Mouse (Mus musculus) forebrain, embryonic 11.5 days (tissue): ENCODE measurements around the gene Csf3r. TPM values are rescaled to one million over a fixed set of nuclear protein-coding genes. Genes with fewer than 3 reads are reported as not detected.

Experiments
- ATAC-seq: fragments of 200-750 bp; cut with Nextera tagmentation; replicated peaks from 2 replicates; pipeline ENCODE4 v1.8.0; 2017; ENCODE audit warnings: moderate TSS enrichment; ENCODE audit not compliant: low FRiP score
- DNase-seq: peaks from one replicate; pipeline ENCODE4 v3.0.0-alpha.2; 2017; ENCODE audit warnings: low spot score
- H3K27ac ChIP-seq: fragments of 300-500 bp; sonication (generic); 2 replicates; pipeline ENCODE4 v1.5.1; 2014; ENCODE audit warnings: low read depth, low read length
- H3K27me3 ChIP-seq: fragments of 300-500 bp; sonication (generic); 2 replicates; pipeline ENCODE4 v1.6.1; 2014; ENCODE audit warnings: mild to moderate bottlenecking, low read length, mixed read lengths; ENCODE audit not compliant: control insufficient read depth, insufficient read depth
- H3K36me3 ChIP-seq: fragments of 300-500 bp; sonication (generic); 2 replicates; pipeline ENCODE4 v1.6.1; 2014; ENCODE audit warnings: mild to moderate bottlenecking, low read length, moderate library complexity, mixed read lengths; ENCODE audit not compliant: control insufficient read depth, insufficient read depth
- H3K4me1 ChIP-seq: fragments of 300-500 bp; sonication (generic); replicated peaks from 2 replicates; pipeline ENCODE4 v1.6.1; 2014; ENCODE audit warnings: low read length, mixed read lengths; ENCODE audit not compliant: control insufficient read depth, insufficient read depth
- H3K4me2 ChIP-seq: fragments of 300-500 bp; sonication (generic); 2 replicates; pipeline ENCODE4 v1.6.1; 2014; ENCODE audit warnings: low read depth, mild to moderate bottlenecking, low read length, moderate library complexity, mixed read lengths; ENCODE audit not compliant: severe bottlenecking
- H3K4me3 ChIP-seq: fragments of 300-500 bp; sonication (generic); 2 replicates; pipeline ENCODE4 v1.5.1; 2014; ENCODE audit warnings: low read depth, low read length
- H3K9ac ChIP-seq: fragments of 300-500 bp; sonication (generic); 2 replicates; pipeline ENCODE4 v1.6.1; 2014; ENCODE audit warnings: low read length
- H3K9me3 ChIP-seq: fragments of 300-500 bp; sonication (generic); 2 replicates; pipeline ENCODE4 v1.6.1; 2016; ENCODE audit warnings: low read length, mixed read lengths; ENCODE audit not compliant: control insufficient read depth
- WGBS: fragments of 180-500 bp; shearing (Covaris S2); extraction: QIAGEN DNeasy Blood & Tissue Kit; methylation state at CpG from one replicate; pipeline ENCODE4 v1.1.7; 2014; 5-methylcytosine and 5-hydroxymethylcytosine counted together
- polyA plus RNA-seq: library from polyadenylated mRNA; unstranded; fragments of >200 nt; fragmentation: Nextera tagmentation; extraction: Ambion mirVana; gene quantifications from 2 replicates; pipeline ENCODE4 v1.2.1, GENCODE M21; 2014

Gene Csf3r
- polyA plus RNA-seq, 1 experiment from 2014 or later, result 0.48 TPM

DNA sequence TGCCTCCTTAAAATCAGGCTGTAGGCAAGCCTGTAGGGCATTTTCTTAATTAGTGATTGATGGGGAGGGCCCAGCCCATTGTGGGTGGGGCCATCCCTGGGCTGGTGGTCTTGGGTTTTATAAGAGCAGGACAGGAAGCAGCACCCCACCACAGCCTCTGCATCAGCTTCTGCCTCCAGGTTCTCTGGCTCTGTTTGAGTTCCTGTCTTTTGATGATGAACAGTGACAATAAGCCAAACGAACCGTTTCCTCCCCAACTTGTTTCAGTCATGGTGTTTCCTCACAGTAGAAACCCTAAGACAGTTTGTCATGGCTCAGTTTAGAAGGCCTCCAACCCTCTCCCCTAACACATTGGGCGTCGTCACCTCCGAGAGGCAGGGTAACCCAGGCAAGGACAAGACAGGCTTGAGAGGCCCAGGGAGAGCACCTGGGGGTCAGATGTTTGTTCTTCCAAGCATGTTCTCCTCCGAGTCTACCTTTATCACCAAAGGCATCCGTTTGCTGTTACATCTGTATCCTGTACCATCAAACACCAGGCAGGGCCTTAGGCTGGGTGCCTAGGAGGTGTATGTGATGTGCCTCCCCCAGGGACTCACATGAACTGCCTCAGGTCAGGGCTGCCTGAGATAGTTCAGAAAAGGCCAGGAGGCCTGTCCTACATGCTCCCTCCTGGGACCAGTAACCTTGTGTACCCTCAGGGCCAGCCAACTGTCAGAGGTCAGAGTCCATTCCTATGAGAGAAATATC lies 65.9 kb downstream of the Csf3r start:
- Histone ChIP-seq H3K27me3 (no peaks in the 10 kb centered on the region), H3K27ac (no peak overlapping the region), H3K4me2 (no peak overlapping the region), H3K36me3 (no peaks in the 10 kb centered on the region), H3K4me1 (no peaks in the 10 kb centered on the region), H3K4me3 (no peak overlapping the region), H3K9ac (no peak overlapping the region), H3K9me3 (no peaks in the 10 kb centered on the region)
- 81% methylated on average over 7 of the region's 7 CpGs for WGBS
- ATAC-seq, result no peak
- DNase-seq, result no peak

DNA sequence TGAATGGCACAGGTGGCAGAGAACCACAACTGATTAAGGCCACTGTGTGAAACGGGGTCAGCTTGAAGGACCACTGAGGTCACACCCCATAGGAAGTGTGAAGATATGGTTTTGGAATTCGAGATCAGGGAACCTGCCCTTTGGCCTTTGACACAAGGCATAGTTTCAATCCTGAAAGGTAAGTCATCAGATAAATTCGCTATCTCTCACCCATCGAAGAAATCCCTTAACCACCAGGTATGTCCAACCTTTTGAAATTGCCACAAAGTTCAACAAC lies 66.4 kb downstream of the Csf3r start:
- Histone ChIP-seq H3K4me1 (no peaks in the 10 kb centered on the region), H3K4me3 (no peak overlapping the region), H3K9ac (no peak overlapping the region), H3K4me2 (no peak overlapping the region), H3K27ac (no peak overlapping the region), H3K27me3 (no peaks in the 10 kb centered on the region), H3K9me3 (no peaks in the 10 kb centered on the region), H3K36me3 (no peaks in the 10 kb centered on the region)
- ATAC-seq (no peak), DNase-seq (no peak)
- 79% methylated on average over 4 of the region's 4 CpGs for WGBS

DNA sequence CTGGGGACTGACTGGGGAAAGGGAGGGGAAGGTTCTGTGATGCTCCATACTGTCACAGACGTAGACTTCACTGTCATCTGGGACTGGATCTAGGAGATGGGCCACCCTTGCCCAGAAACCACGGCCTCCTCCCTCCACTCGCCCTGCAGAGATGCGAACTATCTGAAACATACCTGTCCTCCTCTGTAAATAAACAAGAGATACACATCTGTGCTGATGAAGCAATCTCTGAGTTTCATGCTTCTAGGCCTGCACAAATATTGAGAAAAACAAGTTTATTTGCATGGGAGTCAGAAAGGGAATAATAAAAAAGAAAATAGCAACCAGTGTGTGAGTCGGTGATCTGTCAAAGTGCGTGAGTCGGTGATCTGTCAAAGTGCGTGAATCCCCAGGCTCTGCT lies 67.5 kb downstream of the Csf3r start:
- Histone ChIP-seq H3K36me3 (no peaks in the 10 kb centered on the region), H3K4me3 (no peak overlapping the region), H3K27me3 (no peaks in the 10 kb centered on the region), H3K4me1 (no peaks in the 10 kb centered on the region), H3K4me2 (no peak overlapping the region), H3K27ac (no peak overlapping the region), H3K9ac (no peak overlapping the region), H3K9me3 (no peaks in the 10 kb centered on the region)
- DNase-seq (no peak), ATAC-seq (no peak)
- WGBS, result 92% methylated on average over 8 of the region's 8 CpGs

Other genes starting within 250 kb of the Csf3r start
- gene Mrps15, start 22.4 kb downstream of the Csf3r start, polyA plus RNA-seq, result 126 TPM in 2 replicates
- 26.3 and 27.8 TPM in 2 replicates for gene Oscp1, start 34.0 kb downstream of the Csf3r start, polyA plus RNA-seq
- 43.0 and 44.4 TPM in 2 replicates for gene Lsm10, start 72.1 kb downstream of the Csf3r start, polyA plus RNA-seq
- 37.4 and 37.5 TPM in 2 replicates for gene Stk40, start 79.4 kb downstream of the Csf3r start, polyA plus RNA-seq
- gene Eva1b, start 123.2 kb downstream of the Csf3r start, polyA plus RNA-seq, result 18.6 and 19.0 TPM in 2 replicates
- 1.6 TPM in 2 replicates for gene Sh3d21, start 138.9 kb downstream of the Csf3r start, polyA plus RNA-seq
- 251 and 263 TPM in 2 replicates for gene Thrap3, start 178.2 kb downstream of the Csf3r start, polyA plus RNA-seq
- 80.6 and 83.5 TPM in 2 replicates for gene Map7d1, start 231.8 kb downstream of the Csf3r start, polyA plus RNA-seq
- 23.3 and 25.7 TPM in 2 replicates for gene Trappc3, start 237.8 kb downstream of the Csf3r start, polyA plus RNA-seq